Mouse (Mus musculus): Measurements from ENCODE around the gene Zbtb3.
"Not testable (repeated sequence)": the region's sequence is repeated elsewhere in the genome, so short reads cannot be mapped to it uniquely, and the experiment has no call there.

Zbtb3 gene

DNA sequence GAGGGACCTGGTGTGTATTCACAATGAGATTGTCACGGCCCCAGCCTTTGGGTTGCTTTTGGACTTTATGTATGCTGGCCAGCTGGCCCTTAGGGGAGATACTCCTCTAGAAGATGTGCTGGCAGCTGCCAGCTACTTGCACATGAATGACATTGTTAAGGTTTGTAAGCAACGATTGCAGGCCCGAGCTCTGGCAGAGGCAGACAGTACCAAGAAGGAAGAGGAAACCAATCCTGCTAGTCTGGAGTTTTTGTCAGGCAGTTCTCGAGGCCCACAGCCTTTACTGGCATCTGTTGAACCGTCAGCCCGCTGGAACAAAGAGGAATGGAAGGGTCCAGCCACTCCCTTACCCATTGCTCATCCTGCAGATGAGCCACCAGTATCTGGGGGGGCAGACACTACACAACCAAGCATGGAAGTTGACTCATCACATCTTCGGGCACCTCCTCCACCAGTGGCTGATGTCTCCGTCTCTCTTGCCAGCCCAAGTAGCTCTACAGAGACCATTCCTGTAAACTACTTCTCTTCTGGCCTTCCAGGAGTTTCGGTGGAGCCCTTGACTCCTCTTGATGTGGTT lies 937 bp downstream of the Zbtb3 start:
- DNase-seq (ENCODE audit: low spot score in 2 of 2), result no peak

DNA sequence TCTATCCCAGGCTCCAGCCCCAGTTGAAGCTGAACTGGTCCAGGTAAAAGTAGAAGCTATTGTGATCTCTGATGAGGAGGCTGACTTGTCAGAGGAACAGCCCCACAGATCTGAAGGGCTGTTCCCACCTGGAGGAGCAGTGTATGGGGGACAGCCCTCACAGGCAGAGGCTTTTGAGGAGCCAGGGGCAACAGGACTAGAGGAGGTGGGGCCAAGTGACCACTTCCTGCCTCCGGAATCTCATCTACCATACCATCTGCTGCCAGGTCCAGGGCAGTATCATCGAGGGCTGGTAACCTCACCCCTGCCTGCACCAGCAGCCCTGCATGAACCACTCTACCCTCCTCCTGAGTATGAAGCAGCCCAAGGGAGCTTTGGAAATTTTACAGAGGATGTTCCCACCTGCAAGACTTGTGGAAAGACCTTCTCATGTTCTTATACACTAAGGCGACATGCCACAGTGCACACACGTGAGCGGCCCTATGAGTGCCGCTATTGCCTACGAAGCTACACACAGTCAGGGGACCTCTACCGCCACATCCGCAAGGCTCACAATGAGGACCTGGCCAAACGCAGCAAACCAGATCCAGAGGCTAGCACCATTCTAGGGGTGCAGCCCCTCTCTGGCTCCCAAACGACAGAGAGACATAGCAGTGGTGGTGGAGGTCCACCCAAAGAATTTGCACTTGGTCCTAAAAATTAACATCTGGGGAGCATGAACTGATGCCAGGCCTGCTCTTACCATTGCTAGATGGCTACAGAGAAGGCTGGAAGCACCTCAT lies 1.7 kb downstream of the Zbtb3 start:
- DNase-seq (ENCODE audit: low spot score in 2 of 2), result no peak

DNA sequence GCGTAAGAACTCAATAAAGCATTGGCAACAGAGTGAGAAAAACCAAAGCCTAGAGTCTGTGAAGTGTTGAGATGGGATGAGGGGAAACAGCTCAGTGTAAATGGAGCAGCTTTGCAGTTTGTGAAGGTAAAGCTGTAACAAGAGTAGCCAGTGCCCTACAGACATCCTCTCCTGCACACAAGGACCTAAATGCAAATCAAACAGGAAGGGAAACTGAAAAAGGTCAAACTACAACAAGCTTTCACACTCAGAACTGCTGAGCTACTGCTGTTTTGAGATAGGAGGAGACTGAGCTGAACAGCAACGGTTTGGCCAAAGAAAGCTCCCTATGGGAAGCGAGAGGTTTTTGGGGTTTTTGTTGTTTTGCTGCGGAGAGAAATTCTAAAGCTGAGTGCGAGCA lies 4.5 kb downstream of the Zbtb3 start:
- DNase-seq (ENCODE audit: low spot score in 2 of 2), result no peak

DNA sequence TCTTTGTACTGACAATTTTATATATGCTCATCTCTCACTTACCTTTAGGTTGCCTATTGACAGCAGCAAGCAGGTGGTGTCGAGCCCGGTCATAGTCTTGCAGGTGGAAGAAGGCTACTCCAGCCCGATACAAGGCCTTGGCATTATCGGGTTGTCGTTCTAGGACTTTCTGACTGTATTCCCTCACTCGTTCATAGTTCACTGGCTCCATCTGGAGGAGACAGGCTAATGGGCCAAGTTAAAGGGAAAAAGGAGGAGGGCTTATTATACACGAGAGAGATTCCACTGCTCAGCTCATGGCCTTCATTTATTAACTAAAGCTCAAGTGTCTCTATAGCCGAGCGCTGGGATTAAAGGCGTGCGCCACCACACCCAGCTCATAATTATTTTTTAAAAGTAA lies 13.5 kb downstream of the Zbtb3 start:
- DNase-seq (ENCODE audit: low spot score in 2 of 2), result no peak

DNA sequence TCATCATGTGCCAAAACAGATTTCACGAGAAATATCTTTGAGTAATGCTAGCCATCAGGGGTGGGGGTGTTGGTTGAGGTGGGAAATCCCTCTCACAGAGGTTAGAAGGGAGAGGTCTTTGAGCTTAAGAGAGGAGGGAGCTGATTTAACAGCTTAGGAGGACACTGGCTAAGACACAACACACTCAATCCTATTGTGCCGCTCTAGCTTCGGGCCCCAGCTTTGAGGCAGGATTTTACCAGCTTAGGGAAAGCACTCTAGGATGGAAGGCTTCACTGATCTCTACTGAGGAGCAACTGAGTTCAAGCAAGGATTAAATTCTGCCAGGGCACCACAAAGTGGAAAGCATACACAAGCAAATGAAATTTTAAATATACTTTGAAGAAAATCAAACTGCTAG lies 14.6 kb downstream of the Zbtb3 start:
- no peak for DNase-seq (ENCODE audit: low spot score in 2 of 2)

DNA sequence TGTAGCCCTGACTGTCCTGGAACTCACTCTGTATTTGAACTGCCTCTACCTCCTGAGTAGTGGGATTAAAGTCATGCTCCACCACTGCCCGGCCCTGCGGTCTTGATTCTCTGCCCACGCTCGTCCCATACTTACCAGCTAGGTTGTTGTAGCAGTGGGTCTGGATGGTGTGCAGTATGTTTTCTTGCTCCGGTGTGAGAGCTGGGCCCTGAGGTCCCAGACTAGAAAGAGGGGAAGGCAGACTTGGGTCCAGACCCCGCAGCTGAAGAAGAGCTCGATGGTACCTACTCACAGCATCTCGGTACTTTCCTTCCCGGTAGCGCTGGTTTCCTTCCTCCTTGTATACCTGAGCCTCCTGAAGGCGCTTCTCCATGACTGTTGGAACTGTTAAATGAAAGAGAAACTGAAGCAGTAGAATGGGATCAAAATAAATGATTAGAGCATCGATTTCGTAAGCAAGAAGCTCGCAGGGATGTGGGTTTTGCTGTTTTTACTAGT lies 16.0 kb downstream of the Zbtb3 start:
- DNase-seq (ENCODE audit: low spot score in 2 of 2), result peak; percentile 26 to 41

DNA sequence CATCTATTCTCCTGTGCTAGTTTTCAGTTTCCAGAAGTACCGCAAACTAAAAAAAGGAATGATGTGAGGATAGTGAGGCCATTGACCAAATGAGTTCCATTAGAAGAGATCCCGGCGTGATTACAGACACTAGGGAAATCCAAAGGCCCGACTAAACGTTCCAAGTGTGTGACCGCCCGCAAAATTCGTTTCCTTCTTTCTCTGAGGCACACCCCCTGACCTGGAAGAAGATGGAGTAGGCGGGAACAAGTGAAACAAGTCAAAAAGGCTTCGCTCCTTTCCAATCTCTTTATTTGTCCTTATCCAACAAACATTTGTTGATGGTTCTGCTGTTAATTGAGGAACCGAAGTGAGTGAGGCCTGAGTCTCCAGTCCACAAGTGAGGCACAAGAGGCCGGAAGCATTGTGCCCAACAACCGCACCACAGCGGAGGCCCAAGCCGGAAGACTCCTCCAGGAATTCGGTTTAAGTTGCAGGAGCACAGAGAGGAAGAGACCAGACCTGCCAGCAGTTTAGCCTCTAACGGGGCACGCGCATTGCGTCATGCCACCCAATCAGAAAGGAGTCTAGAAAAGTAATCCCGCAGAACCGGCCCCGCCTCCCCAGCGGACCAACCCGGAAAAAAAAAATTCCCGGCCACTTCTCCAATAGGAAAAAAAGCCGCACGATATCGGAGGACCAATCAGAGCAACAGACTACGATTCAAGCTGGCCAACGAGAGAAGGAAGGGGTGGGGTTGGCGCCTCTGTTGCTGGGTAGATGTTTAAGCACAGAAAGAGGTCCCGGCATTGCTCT lies 16.6 kb downstream of the Zbtb3 start, which contains the start of gene Ttc9c:
TSS of gene Ttc9c (minus strand) at position 533 of the 795 bp plus-strand sequence.
- DNase-seq (ENCODE audit: low spot score in 2 of 2), result peak; percentile 86 to 93

DNA sequence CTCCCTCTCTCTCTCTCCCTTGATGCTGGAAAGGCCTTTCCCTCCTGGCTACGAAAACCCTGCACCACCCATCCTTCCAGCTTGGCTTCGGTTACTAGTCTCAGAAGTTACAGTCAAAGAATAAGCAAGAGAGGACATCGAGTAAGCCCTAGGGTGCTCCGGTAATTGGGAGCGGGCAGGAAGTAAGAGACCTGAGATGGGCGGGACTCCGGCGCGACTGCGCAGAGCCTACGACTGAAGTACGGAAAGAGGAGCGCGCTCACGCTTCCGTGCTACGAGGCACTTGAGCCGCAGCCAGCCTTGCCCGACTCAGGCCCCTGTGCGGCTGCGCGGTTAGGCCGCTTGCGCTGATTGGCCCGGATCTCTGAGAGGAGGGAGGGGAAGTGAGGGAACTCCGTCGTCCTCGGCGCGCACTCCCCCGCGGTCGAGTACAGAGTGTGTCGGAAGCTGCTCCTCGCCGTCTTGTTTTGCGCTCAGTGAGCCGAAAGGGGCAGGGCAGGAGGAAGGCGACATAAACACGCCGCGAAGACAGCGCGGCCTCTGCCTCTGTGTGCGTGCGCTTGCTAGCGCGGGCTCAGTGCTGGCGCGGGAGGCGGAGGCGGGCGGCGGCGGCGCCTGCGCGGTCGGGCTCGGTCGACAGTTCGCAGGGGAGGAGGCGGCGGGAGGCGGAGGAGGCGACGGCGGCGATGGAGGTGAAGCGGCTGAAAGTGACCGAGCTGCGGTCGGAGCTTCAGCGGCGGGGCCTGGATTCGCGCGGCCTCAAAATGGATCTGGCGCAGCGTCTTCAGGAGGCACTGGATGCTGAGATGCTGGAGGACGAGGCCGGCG lies 17.5 kb downstream of the Zbtb3 start, which contains the start of gene Hnrnpul2:
TSS of gene Hnrnpul2 (plus strand) at position 415 of the 828 bp plus-strand sequence.
- peak; percentile 94 to 97 for DNase-seq (ENCODE audit: low spot score in 2 of 2)

DNA sequence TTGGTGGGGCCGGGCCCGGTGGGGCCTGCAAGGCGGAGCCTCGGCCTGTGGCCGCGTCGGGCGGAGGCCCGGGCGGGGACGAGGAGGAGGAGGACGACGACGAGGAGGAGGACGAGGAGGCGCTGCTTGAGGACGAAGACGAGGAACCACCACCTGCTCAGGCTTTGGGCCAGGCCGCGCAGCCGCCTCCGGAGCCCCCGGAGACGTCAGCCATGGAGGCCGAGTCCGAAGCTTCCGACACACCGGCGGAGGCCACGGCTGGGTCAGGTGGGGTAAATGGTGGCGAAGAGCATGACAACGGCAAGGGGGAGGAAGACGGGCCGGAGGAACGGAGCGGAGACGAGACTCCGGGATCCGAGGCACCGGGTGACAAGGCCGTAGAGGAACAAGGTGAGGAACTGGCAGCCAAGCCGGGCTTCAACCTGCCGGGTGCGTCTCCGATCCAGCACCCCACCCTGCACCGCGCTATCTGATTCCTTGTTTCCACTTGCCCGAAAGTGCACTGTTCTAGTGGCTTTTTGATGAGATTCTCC lies 18.1 kb downstream of the Zbtb3 start:
- DNase-seq (ENCODE audit: low spot score in 2 of 2), result peak in 1 of 2 experiments; percentile 72

DNA sequence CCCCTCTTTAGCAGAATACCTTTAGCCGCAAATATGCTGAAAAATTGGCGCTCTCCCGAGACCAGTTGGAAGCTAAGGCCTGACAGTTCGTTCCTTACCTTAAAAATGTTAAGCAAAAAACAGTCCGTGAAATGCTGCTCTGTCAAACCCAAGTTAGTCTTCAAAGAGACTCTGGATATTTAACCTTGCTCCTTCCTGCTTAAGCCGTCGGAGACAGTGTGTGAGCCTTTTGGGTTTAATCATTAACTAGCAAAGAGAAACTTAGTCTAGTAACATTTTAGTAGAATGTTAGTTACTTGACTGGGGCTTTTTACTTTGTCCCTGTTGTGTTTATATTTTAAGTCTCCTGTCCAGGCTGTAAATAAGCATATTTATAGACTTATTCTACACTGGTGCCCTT lies 18.8 kb downstream of the Zbtb3 start:
- DNase-seq (ENCODE audit: low spot score in 2 of 2), result no peak

DNA sequence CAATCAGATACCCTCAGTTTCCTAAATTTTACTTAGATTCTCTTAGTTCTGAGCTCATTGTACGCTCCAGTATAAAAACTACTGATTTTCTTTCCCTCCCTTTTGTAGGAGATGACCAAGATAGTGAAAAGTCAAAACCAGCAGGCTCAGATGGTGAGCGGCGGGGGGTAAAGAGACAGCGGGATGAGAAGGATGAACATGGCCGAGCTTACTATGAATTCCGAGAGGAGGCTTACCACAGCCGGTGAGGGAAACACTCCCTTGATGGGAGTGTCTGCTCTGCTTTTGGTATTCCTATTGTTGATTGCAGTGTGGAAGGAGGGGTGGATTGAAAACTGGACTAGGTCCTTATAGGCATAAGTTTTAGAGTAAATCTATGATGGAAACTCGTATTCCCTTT lies 20.3 kb downstream of the Zbtb3 start:
- DNase-seq (ENCODE audit: low spot score in 2 of 2), result no peak

DNA sequence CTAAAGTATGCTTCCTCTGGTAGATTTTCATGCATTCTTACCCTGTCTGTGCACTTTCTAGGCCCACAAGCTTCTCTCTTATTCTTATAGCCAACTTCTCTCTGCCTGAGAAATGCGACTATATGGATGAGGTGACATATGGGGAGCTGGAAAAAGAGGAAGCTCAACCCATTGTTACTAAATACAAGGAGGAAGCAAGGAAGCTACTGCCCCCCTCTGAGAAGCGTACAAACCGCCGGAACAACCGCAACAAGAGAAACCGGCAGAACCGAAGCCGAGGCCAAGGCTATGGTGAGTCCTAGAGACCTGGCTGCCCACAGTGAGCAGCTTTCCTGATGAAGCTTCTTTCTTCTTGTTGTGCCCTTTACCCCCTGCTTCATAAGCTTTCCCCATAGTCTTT lies 27.3 kb downstream of the Zbtb3 start, which contains the start of gene AC129217.1:
TSS of gene AC129217.1 (plus strand) at position 114 of the 400 bp plus-strand sequence.
- DNase-seq (ENCODE audit: low spot score in 2 of 2), result no peak

DNA sequence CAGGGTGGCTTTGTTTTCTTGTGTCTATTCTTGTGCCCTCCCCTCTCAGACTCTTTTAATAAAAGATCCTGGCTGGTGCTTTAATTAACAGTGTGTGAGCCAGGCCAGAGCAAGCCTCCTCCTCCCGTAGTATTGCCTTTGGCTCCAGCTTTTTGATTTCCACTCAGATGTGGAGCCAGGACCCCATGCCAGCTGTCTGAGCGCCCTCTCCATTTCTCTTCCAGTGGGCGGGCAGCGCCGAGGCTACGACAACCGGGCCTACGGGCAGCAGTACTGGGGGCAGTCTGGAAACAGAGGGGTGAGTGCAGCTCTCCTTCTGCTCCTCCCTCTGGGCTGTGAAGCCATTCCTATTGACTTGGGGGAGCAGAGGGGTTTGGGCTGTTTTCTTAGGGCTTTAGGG lies 28.3 kb downstream of the Zbtb3 start:
- DNase-seq (ENCODE audit: low spot score in 2 of 2), result no peak

DNA sequence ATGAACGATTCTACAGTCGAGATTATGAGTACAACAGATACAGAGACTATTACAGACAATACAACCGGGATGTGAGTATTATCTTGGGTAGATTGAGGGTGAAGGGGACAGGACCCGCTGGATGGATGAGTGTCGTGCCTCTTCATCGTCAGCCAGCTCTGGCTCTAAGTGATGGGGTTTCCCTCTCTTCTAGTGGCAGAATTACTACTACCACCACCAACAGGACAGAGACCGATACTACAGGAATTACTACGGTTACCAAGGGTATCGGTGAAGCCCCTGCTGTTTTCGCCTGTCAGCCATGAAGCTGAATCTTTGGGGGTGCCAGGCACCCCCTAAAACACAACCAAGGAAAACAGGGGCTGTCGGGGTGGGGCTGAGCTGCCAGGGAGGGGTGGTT lies 28.9 kb downstream of the Zbtb3 start:
- DNase-seq (ENCODE audit: low spot score in 2 of 2), result no peak

DNA sequence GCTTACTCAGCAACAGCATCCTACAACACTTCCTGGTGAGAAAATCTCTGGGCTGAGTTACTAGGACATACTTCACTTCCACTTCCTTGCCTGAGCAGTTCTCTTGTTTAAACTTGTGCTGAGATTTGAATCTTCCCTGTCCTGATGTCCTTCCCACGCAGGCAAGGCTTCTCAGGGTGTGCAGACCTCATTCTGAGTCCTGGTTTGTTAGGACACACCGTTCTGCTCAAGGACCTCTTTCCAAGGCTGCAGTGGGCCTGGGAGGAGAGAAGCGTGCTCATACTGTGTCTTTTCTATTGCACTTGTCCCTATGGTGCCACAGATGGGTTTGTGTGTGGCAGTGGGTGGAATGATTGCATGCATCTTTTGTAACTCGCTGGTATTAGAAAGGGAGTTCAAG lies 30.6 kb downstream of the Zbtb3 start:
- DNase-seq (ENCODE audit: low spot score in 2 of 2), result no peak

DNA sequence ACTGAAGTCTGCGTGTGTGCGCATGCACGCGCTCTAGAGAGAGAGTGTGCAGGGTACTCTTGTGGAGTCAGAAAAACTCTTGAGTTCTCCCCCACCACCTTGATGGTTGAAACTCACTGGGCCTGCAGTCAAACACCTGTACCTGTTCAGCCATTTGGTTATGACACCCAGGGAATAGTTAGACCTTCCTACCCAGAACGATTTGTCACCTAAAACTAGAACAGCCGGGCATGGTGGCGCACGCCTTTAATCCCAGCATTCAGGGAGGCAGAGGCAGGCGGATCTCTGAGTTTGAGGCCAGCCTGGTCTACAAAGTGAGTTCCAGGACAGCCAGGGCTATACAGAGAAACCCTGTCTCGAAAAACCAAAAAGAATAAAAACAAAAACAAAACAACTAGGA lies 34.0 kb downstream of the Zbtb3 start:
- not testable (repeated sequence) for DNase-seq (ENCODE audit: low spot score in 2 of 2)

DNA sequence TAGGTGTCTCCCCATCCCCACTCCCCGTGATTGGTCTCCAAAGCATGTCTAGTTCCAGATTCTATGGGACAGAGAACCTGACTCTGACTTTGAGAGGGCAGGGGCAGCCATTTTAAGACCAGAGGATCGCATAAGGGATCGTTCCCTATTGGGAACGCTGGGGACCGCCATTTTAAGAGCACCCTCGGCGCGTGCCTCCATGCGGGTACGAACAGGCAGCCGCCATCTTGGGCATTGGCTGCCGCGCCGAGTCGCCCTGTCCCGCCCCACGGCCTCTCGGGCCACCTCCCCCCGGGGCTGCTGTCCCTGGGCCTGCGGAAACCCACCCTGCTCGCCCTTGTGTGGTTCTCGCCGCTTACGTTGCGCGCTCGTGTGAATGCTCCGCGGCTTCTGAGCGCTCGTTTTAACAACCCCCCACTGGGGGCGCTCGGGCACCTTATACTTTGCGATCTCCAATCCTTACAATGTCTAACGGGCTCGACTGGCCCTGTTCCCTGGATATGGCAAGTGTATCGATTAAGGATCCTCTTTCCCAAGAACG lies 35.0 kb downstream of the Zbtb3 start, which contains the start of gene Bscl2:
TSS of gene Bscl2 (plus strand) at position 217 of the 541 bp plus-strand sequence.
- DNase-seq (ENCODE audit: low spot score in 2 of 2), result peak; percentile 86 to 89

DNA sequence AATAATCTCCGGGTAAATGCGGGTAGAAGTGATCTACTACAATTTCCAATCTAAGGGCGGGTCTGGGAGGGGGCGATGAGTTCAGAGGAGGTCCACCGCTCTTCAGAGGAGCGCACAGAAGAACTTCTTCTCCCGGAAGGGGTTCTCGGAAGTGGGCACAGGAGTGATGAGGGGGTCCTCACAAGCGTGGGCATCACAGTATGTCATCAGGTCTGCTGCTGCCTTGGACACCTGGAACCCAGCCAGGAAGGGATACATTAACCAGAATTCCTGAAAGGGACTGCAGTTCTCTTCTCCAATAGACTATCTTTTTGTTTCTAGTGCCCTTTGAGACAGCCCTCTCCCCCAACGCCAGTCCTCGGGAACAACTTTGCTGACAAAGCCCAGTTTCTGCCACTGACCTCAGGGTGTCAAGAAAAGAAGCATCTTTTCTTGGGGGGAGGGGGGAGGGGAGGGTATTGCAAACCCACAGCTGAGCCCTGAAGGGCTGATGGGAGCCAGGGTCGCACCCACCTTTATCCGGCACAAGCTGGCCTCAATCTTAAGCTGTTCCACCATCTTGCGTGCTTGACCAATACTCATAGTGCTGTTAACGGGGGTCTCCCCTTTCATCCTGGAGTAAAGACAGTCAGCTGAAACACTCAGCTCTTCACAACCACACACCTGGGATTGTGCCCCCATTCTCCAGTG lies 35.8 kb downstream of the Zbtb3 start:
- DNase-seq (ENCODE audit: low spot score in 2 of 2), result peak in 1 of 2 experiments; percentile 50

DNA sequence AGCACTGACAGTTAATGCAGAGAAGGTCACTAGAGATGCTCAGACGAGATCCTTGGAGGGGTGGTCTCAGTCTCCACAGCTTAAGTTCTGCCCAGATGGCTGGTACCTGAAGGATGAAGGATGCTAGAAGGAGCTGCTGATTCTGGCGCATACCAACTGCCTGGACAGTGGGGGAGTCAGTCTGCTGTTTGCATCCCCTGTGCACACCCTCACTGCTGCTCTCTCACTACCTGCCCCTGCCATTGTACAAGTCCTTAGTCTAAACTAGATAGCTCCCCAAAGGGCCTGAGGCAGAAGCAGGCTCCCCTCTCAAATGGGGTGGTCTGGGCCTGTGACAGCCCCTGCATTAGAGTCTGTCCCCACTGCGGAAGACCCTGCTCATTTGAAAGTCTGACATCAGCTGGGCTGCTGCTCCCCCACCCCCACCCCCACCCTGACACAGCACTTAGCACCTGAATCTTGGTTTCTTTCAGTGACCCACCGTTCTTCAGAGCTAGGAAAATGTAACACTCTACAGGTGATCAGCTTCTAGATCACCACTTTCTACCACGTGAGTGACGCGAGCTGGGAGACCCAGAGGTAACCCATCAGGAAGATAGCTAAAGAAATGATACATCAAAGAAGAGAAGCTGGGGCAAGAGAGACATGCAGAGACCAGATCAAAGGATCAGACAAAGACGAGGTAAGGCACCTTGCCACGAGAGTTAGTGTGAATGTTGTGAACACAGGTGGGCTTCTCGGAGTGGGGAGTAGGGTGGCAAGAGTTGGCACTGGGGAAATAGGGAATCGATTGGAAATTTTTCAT lies 37.0 kb downstream of the Zbtb3 start, which contains the start of gene Gng3:
TSS of gene Gng3 (minus strand) at position 92 of the 805 bp plus-strand sequence.
- DNase-seq (ENCODE audit: low spot score in 2 of 2), result no peak

All from spleen, postnatal 10 days (tissue).